Mouse (Mus musculus) liver, embryonic 14.5 days (tissue): ENCODE measurements around the gene Esm1. TPM values are rescaled to one million over a fixed set of nuclear protein-coding genes. Genes with fewer than 3 reads are reported as not detected.

ENCODE experiments used
- ATAC-seq: fragments of 200-750 bp; cut with Nextera tagmentation; 2 replicates; pipeline ENCODE4 v1.8.0; 2017; ENCODE audit warnings: moderate number of reproducible peaks, mild to moderate bottlenecking, moderate library complexity; ENCODE audit not compliant: insufficient read depth
- DNase-seq, 3 experiments: peaks; one replicate each; pipeline ENCODE4 v3.0.0-alpha.2; 2012 to 2013; ENCODE audit warnings: low read depth in 3 of 3, low spot score in 3 of 3
- H3K27ac ChIP-seq: fragments of 300-500 bp; sonication (generic); 2 replicates; pipeline ENCODE4 v1.5.1; 2014; ENCODE audit warnings: moderate library complexity, mild to moderate bottlenecking, control low read depth, inconsistent platforms
- H3K27me3 ChIP-seq: fragments of 300-500 bp; sonication (generic); 2 replicates; pipeline ENCODE4 v1.6.1; 2014; ENCODE audit warnings: mild to moderate bottlenecking, low read length, moderate library complexity; ENCODE audit not compliant: control insufficient read depth, insufficient read depth
- H3K36me3 ChIP-seq: fragments of 300-500 bp; sonication (generic); replicated peaks from 2 replicates; pipeline ENCODE4 v1.6.1; 2014; ENCODE audit warnings: low read depth; ENCODE audit not compliant: control insufficient read depth, insufficient read depth
- H3K4me1 ChIP-seq, 2 experiments: fragments of 200-500 bp in 1 of 2; fragments of 300-500 bp in 1 of 2; sonication (generic) in 1 of 2; replicated peaks; 2 replicates each; pipeline ENCODE4 v1.6.1; 2012 to 2014; ENCODE audit warnings: antibody characterized with exemption in 1 of 2, inconsistent platforms in 1 of 2, low read length in 1 of 2; ENCODE audit not compliant: control insufficient read depth in 2 of 2, insufficient read depth in 2 of 2
- H3K4me2 ChIP-seq: fragments of 300-500 bp; sonication (generic); 2 replicates; pipeline ENCODE4 v1.6.1; 2014; ENCODE audit warnings: low read depth, mild to moderate bottlenecking, control low read depth, moderate library complexity
- H3K4me3 ChIP-seq, 2 experiments: fragments of 200-500 bp in 1 of 2; fragments of 300-500 bp in 1 of 2; sonication (generic) in 1 of 2; 2 replicates each; pipeline ENCODE4 v1.5.1; 2012 to 2014; ENCODE audit warnings: low read depth in 2 of 2, low read length in 2 of 2, mild to moderate bottlenecking in 2 of 2, control low read depth in 1 of 2, inconsistent platforms in 1 of 2, moderate library complexity in 1 of 2; ENCODE audit not compliant: insufficient read depth in 1 of 2
- H3K9ac ChIP-seq: fragments of 300-500 bp; sonication (generic); replicated peaks from 2 replicates; pipeline ENCODE4 v1.6.1; 2014; ENCODE audit warnings: mild to moderate bottlenecking, control low read depth, moderate library complexity
- H3K9me3 ChIP-seq: fragments of 300-500 bp; sonication (generic); 2 replicates; pipeline ENCODE4 v1.6.1; 2016; ENCODE audit warnings: low read length, mixed read lengths; ENCODE audit not compliant: control insufficient read depth
- CTCF ChIP-seq: IDR thresholded peaks from 2 replicates; pipeline ENCODE4 v1.5.1; 2016; ENCODE audit warnings: antibody characterized with exemption, low read depth, control low read depth
- EP300 ChIP-seq: IDR thresholded peaks from 2 replicates; pipeline ENCODE4 v1.6.1; 2016; ENCODE audit warnings: antibody characterized with exemption, low read depth
- WGBS: fragments of 180-500 bp; shearing (Covaris S2); extraction: QIAGEN DNeasy Blood & Tissue Kit; methylation state at CpG from one replicate; pipeline ENCODE4 v1.1.7; 2014; ENCODE audit not compliant: insufficient replicate concordance; 5-methylcytosine and 5-hydroxymethylcytosine counted together
- polyA plus RNA-seq, 2 experiments: library from polyadenylated mRNA; depleted of rRNA in 1 of 2; stranded (reverse) in 1 of 2; unstranded in 1 of 2; fragments of >200 nt; fragmentation: Nextera tagmentation in 1 of 2; extraction: Ambion mirVana in 1 of 2; gene quantifications; 2 replicates each; pipeline versions ENCODE4 v1.2.1 to v1.2.3; 2012 to 2014

Esm1 gene
- polyA plus RNA-seq, 2 experiments: 0.36 to 0.37 TPM

- TF ChIP-seq EP300: no peak
- H3K9me3 ChIP-seq: no peaks in the 10 kb centered on the region
- H3K4me2 ChIP-seq: no peak overlapping the region
- DNase-seq (no peak), ATAC-seq (no peak)
- H3K27me3 ChIP-seq: no peaks in the 10 kb centered on the region
- 52% methylated on average over 8 of the region's 8 CpGs for WGBS
- H3K36me3 ChIP-seq: no peaks in the 10 kb centered on the region
- H3K4me1 ChIP-seq: no peaks in the 10 kb centered on the region
- no peak overlapping the region for H3K27ac ChIP-seq
- no peak overlapping the region for H3K9ac ChIP-seq
- H3K4me3 ChIP-seq: no peak overlapping the region
These were observed 8.7 kb upstream of the Esm1 start for GRCm38 (mm10) chr13:113200726-113201125.

- TF ChIP-seq CTCF (no peak), EP300 (no peak)
- 61% methylated on average over 2 of the region's 2 CpGs for WGBS
- no peak for ATAC-seq
- Histone ChIP-seq H3K36me3 (no peaks in the 10 kb centered on the region), H3K9me3 (no peaks in the 10 kb centered on the region), H3K27me3 (no peaks in the 10 kb centered on the region), H3K9ac (no peak overlapping the region), H3K27ac (no peak overlapping the region), H3K4me1 (no peaks in the 10 kb centered on the region), H3K4me3 (no peak overlapping the region), H3K4me2 (no peak overlapping the region)
- DNase-seq: no peak
These were observed 7.8 kb upstream of the Esm1 start for GRCm38 (mm10) chr13:113201631-113202030.

- WGBS: 47% methylated on average over 4 of the region's 4 CpGs
- no peak overlapping the region for H3K27ac ChIP-seq
- H3K36me3 ChIP-seq: no peaks in the 10 kb centered on the region
- H3K27me3 ChIP-seq: no peaks in the 10 kb centered on the region
- DNase-seq (no peak), ATAC-seq (no peak)
- H3K9me3 ChIP-seq: no peaks in the 10 kb centered on the region
- no peak overlapping the region for H3K4me3 ChIP-seq
- TF ChIP-seq CTCF (no peak), EP300 (no peak)
- no peaks in the 10 kb centered on the region for H3K4me1 ChIP-seq
- H3K9ac ChIP-seq: no peak overlapping the region
- H3K4me2 ChIP-seq: no peak overlapping the region
These were observed 7.3 kb upstream of the Esm1 start for GRCm38 (mm10) chr13:113202184-113202583.

- WGBS: 48% methylated on average over 5 of the region's 5 CpGs
- H3K4me3 ChIP-seq: no peak overlapping the region
- H3K4me2 ChIP-seq: no peak overlapping the region
- DNase-seq (no peak), ATAC-seq (no peak)
- TF ChIP-seq CTCF: no peak
- no peak for TF ChIP-seq EP300
- no peaks in the 10 kb centered on the region for H3K27me3 ChIP-seq
- no peaks in the 10 kb centered on the region for H3K4me1 ChIP-seq
- H3K27ac ChIP-seq: no peak overlapping the region
- H3K9me3 ChIP-seq: no peaks in the 10 kb centered on the region
- no peaks in the 10 kb centered on the region for H3K36me3 ChIP-seq
- H3K9ac ChIP-seq: no peak overlapping the region
These were observed 6.3 kb upstream of the Esm1 start for GRCm38 (mm10) chr13:113203146-113203545.

- H3K4me2 ChIP-seq: no peak overlapping the region
- TF ChIP-seq EP300 (no peak), CTCF (no peak)
- DNase-seq (no peak), ATAC-seq (no peak)
- H3K4me3 ChIP-seq: no peak overlapping the region
- H3K27ac ChIP-seq: no peak overlapping the region
- no peaks in the 10 kb centered on the region for H3K36me3 ChIP-seq
- H3K27me3 ChIP-seq: peaks cover 5% of the 10 kb centered on the region
- WGBS: 68% methylated on average over 5 of the region's 5 CpGs
- no peak overlapping the region for H3K9ac ChIP-seq
- no peaks in the 10 kb centered on the region for H3K9me3 ChIP-seq
- H3K4me1 ChIP-seq: no peaks in the 10 kb centered on the region; a peak in 1 of 4 replicates
These were observed 4.1 kb upstream of the Esm1 start for GRCm38 (mm10) chr13:113205346-113205745.
